Mouse (Mus musculus): ENCODE measurements around the gene Gm16253. TPM values are rescaled to one million over a fixed set of nuclear protein-coding genes. Genes with fewer than 3 reads are reported as not detected.
"Not testable (repeated sequence)": the region's sequence is repeated elsewhere in the genome, so short reads cannot be mapped to it uniquely, and the experiment has no call there.

The Gm16253 gene
- polyA plus RNA-seq, 1 experiment from 2014 or later = 1.8 TPM

- Histone ChIP-seq H3K4me3 (replicated peaks) (peak overlapping the region; percentile 79), H3K4me2 (peak overlapping the region; percentile 74), H3K9ac (replicated peaks) (peak overlapping the region; percentile 94), H3K36me3 (no peaks in the 10 kb centered on the region), H3K4me1 (peaks cover 75% of the 10 kb centered on the region), H3K9me3 (replicated peaks) (no peaks in the 10 kb centered on the region), H3K27me3 (replicated peaks) (no peaks in the 10 kb centered on the region), H3K27ac (replicated peaks) (peak overlapping the region; percentile 96)
- WGBS = 30% methylated on average over 5 of the region's 5 CpGs
- no peak for ATAC-seq (ENCODE audit: low FRiP score)
These were observed 26.5 kb downstream of the Gm16253 start for GRCm38 (mm10) chr3:96603311-96603710.

GRCm38 (mm10) chr3:96606007-96606406 is 29.2 kb downstream of the Gm16253 start:
- not testable (repeated sequence) for ATAC-seq (ENCODE audit: low FRiP score); H3K4me2 ChIP-seq; H3K27ac ChIP-seq (replicated peaks); H3K9me3 ChIP-seq (replicated peaks); H3K9ac ChIP-seq (replicated peaks); H3K4me3 ChIP-seq (replicated peaks); H3K27me3 ChIP-seq (replicated peaks); H3K36me3 ChIP-seq
- 88% methylated on average over 4 of the region's 4 CpGs for WGBS
- H3K4me1 ChIP-seq = peaks cover 51% of the 10 kb centered on the region

DNA sequence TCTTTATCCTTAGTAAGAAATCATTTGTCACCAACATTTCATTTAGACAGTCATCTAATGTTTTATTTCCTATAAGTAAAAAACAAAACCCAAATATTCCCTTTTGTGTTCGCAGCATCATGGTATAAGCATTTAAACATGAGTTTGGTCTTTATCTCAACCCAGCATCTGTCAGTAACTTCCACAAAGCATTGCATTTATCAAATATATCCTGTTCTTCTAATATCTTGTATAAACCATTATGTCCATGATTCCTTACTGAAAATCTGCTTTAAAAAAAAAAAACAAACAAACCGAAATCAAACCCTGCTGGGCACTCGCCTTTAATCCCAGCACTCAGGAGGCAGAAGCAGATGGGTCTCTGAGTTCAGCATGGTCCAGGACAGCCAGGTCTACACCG is 29.8 kb downstream of the Gm16253 start:
- 90% methylated on average over 4 of the region's 4 CpGs for WGBS
- no peak overlapping the region for H3K4me2 ChIP-seq
- no peaks in the 10 kb centered on the region for H3K27me3 ChIP-seq (replicated peaks)
- no peak overlapping the region for H3K27ac ChIP-seq (replicated peaks)
- no peaks in the 10 kb centered on the region for H3K36me3 ChIP-seq
- no peak for ATAC-seq (ENCODE audit: low FRiP score)
- peaks cover 51% of the 10 kb centered on the region for H3K4me1 ChIP-seq
- no peaks in the 10 kb centered on the region for H3K9me3 ChIP-seq (replicated peaks)
- H3K9ac ChIP-seq (replicated peaks) = no peak overlapping the region
- H3K4me3 ChIP-seq (replicated peaks) = no peak overlapping the region

- 92% methylated on average over 3 of the region's 3 CpGs for WGBS
- ATAC-seq (ENCODE audit: low FRiP score) = no peak
- no peak overlapping the region for H3K4me2 ChIP-seq
- no peak overlapping the region for H3K9ac ChIP-seq (replicated peaks)
- H3K27me3 ChIP-seq (replicated peaks) = no peaks in the 10 kb centered on the region
- H3K4me1 ChIP-seq = no peaks in the 10 kb centered on the region
- H3K36me3 ChIP-seq = peaks cover 61% of the 10 kb centered on the region
- H3K27ac ChIP-seq (replicated peaks) = no peak overlapping the region
- H3K9me3 ChIP-seq (replicated peaks) = no peaks in the 10 kb centered on the region
- no peak overlapping the region for H3K4me3 ChIP-seq (replicated peaks)
These were observed 41.2 kb downstream of the Gm16253 start for GRCm38 (mm10) chr3:96617941-96618340.

GRCm38 (mm10) chr3:96623201-96623600 is 46.4 kb downstream of the Gm16253 start:
- ATAC-seq (ENCODE audit: low FRiP score) = no peak
- no peak overlapping the region for H3K9ac ChIP-seq (replicated peaks)
- no peaks in the 10 kb centered on the region for H3K9me3 ChIP-seq (replicated peaks)
- H3K4me1 ChIP-seq = no peaks in the 10 kb centered on the region
- H3K4me2 ChIP-seq = no peak overlapping the region
- WGBS = 93% methylated on average over 4 of the region's 4 CpGs
- no peak overlapping the region for H3K4me3 ChIP-seq (replicated peaks)
- peaks cover 57% of the 10 kb centered on the region for H3K36me3 ChIP-seq
- no peak overlapping the region for H3K27ac ChIP-seq (replicated peaks)
- H3K27me3 ChIP-seq (replicated peaks) = no peaks in the 10 kb centered on the region

DNA sequence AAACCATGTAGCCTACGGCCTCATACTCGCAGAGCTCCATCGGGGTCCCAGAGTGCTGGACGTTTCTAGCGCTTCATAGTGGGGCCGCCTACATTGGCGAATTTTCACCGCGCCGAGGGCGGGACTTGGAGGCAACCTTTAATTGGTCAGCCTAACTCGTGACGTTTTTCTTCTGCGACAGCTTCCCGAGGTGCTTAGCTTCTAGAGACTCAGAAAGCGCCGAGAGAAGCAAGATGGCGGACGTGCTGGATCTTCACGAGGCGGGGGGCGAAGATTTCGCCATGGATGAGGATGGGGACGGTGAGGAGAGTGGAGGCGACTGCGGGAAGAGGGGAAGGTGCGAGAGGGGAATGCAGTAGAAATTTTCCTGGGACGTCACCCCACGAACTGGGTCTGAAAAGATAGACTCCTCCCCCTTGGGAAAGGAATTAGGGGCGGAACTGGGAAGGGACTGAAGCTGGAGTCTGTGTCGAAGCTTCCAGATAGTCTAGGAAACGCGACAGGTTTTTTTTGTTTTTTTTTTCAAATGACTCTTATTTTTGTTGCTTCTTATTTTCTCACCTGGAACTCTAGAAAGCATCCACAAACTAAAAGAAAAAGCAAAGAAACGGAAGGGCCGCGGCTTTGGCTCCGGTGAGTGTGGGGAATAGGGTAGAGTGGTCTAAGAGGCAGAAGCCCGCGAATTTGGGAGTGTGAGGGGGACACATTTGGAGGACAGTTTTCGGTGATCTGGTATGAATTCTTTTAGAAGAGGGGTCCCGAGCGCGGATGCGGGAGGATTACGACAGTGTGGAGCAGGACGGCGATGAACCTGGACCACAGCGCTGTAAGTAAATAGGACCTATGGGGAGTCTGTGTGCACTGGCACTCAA is 53.2 kb downstream of the Gm16253 start, which contains the start of gene Rbm8a:
Gene Rbm8a, plus strand, starts transcription at position 205 of the 872 bp plus-strand sequence.
- no peaks in the 10 kb centered on the region for H3K9me3 ChIP-seq (replicated peaks)
- H3K27ac ChIP-seq (replicated peaks) = peak within 1 kb of the TSS; percentile 81
- peak; percentile 93 for ATAC-seq (ENCODE audit: low FRiP score)
- H3K4me3 ChIP-seq (replicated peaks) = peak within 1 kb of the TSS; percentile 58
- H3K27me3 ChIP-seq (replicated peaks) = no peaks in the 10 kb centered on the region
- WGBS = under 1% methylated on average over 48 of the region's 48 CpGs
- H3K4me2 ChIP-seq = peak within 1 kb of the TSS; percentile 87
- H3K4me1 ChIP-seq = peaks cover 27% of the 10 kb centered on the region
- peaks cover 32% of the 10 kb centered on the region for H3K36me3 ChIP-seq
- H3K9ac ChIP-seq (replicated peaks) = peak within 1 kb of the TSS; percentile 69

Other genes starting within 250 kb of the Gm16253 start
- not detected in 2 replicates for gene BC107364, start 124.7 kb upstream of the Gm16253 start, polyA plus RNA-seq (2015; fragmentation: Nextera tagmentation; extraction: Ambion mirVana)
- gene Hfe2, start 51.8 kb upstream of the Gm16253 start, polyA plus RNA-seq (2015; fragmentation: Nextera tagmentation; extraction: Ambion mirVana) = 2.4 and 3.0 TPM in 2 replicates
- gene Txnip, start 19.0 kb upstream of the Gm16253 start, polyA plus RNA-seq (2015; fragmentation: Nextera tagmentation; extraction: Ambion mirVana) = 52.5 and 72.5 TPM in 2 replicates
- gene Polr3gl, start 17.2 kb downstream of the Gm16253 start, polyA plus RNA-seq (2015; fragmentation: Nextera tagmentation; extraction: Ambion mirVana) = 35.2 and 35.8 TPM in 2 replicates
- 18.6 and 21.0 TPM in 2 replicates for gene Ankrd34a, start 19.7 kb downstream of the Gm16253 start, polyA plus RNA-seq (2015; fragmentation: Nextera tagmentation; extraction: Ambion mirVana)
- gene Lix1l, start 24.2 kb downstream of the Gm16253 start, polyA plus RNA-seq (2015; fragmentation: Nextera tagmentation; extraction: Ambion mirVana) = 5.6 and 6.3 TPM in 2 replicates
- gene Rbm8a, start 52.9 kb downstream of the Gm16253 start, polyA plus RNA-seq (2015; fragmentation: Nextera tagmentation; extraction: Ambion mirVana) = 108 and 109 TPM in 2 replicates
- gene Pex11b, start 58.4 kb downstream of the Gm16253 start, polyA plus RNA-seq (2015; fragmentation: Nextera tagmentation; extraction: Ambion mirVana) = 58.8 and 64.9 TPM in 2 replicates
- 0.06 and 0.20 TPM in 2 replicates for gene Gm42957, start 58.5 kb downstream of the Gm16253 start, polyA plus RNA-seq (2015; fragmentation: Nextera tagmentation; extraction: Ambion mirVana)
- gene Itga10, start 68.6 kb downstream of the Gm16253 start, polyA plus RNA-seq (2015; fragmentation: Nextera tagmentation; extraction: Ambion mirVana) = 1.3 and 1.4 TPM in 2 replicates
- 2.3 and 2.4 TPM in 2 replicates for gene Ankrd35, start 93.1 kb downstream of the Gm16253 start, polyA plus RNA-seq (2015; fragmentation: Nextera tagmentation; extraction: Ambion mirVana)
- gene Pias3, start 119.4 kb downstream of the Gm16253 start, polyA plus RNA-seq (2015; fragmentation: Nextera tagmentation; extraction: Ambion mirVana) = 36.2 and 39.4 TPM in 2 replicates
- 20.0 and 24.7 TPM in 2 replicates for gene Nudt17, start 131.6 kb downstream of the Gm16253 start, polyA plus RNA-seq (2015; fragmentation: Nextera tagmentation; extraction: Ambion mirVana)
- 31.5 and 35.7 TPM in 2 replicates for gene Polr3c, start 150.6 kb downstream of the Gm16253 start, polyA plus RNA-seq (2015; fragmentation: Nextera tagmentation; extraction: Ambion mirVana)
- gene Rnf115, start 150.7 kb downstream of the Gm16253 start, polyA plus RNA-seq (2015; fragmentation: Nextera tagmentation; extraction: Ambion mirVana) = 76.7 and 77.9 TPM in 2 replicates